Mouse (Mus musculus) left cerebral cortex, postnatal 4 days (tissue): ENCODE data around the gene Gria1. TPM values are rescaled to one million over a fixed set of nuclear protein-coding genes. Genes with fewer than 3 reads are reported as not detected.

ENCODE experiments used
- DNase-seq: peaks from one replicate; pipeline ENCODE4 v3.0.0-alpha.2; 2022
- intact Hi-C: fragments of 180-260 bp; cut with DNase I; formaldehyde crosslinking; loops from one replicate; pipeline ENCODE4 v1.15.1; 2025
- total RNA-seq, 2 experiments: library from RNA; stranded (reverse); gene quantifications; 2 replicates each; pipeline ENCODE4 v1.2.3; 2021

The Gria1 gene
- total RNA-seq, 2 experiments from 2014 or later: 146 to 178 TPM

DNA sequence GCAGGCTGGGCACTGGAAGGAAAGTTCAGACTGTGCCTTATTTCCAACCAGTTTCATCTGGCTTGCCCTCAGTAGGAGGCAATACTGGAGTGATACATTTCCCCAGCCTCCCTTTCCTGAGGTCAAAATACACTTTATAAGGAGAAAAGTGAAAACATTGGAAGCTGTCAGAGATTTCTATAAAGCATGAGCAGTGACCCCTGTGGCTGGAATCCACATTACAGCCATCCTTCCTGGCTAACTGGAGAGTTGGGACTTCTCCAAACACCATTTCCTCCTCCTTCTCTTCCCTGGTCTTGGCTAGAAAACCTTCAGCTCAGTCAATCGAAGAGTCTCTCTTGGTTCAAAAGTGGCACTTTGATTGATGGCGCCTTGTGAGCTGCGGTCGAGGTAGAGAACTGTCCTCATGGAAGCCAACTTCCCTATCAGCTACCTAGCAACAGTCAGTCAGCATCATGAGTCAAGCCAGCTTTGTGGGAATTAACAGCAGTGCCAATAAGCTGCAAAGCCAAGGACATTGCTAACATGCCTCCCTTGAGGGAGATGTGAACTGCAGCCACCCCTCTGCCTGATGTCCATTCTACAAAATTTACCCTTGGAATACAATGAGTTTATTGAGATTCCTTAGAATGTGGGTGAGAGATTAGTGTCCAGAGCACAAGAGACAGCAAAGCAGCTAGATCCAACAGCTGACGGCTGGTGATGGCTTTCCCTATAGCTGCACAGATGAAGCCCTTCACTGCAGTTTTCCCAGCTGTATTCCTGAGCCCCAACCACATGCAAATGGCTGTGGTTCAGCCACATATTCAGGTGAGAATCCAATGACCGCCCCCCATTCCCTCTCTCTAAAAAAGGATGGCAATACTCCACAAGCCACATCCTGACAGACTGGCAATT is 40.7 kb downstream of the Gria1 start:
- peak; percentile 48 for DNase-seq
- intact Hi-C loops: no loop called here

DNA sequence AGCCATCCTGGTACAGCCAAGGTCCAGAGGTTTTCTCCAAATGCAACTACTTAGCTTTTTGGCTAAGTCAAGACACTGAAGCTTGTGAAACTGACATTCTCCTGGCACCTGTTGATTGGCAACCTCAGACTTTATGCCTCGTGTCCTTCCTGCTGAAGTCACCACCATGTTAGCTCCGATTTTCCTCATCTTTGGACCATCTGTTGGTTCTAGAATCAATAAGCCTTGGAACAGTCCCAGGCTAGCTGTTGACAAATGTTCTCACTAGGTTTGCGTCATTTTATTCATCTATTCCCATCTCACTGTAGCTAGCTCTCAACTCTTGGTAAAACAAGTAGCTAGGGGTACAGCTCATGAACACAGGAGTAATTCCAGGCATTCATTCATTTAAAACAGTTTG is 51.3 kb downstream of the Gria1 start:
- no peak for DNase-seq

DNA sequence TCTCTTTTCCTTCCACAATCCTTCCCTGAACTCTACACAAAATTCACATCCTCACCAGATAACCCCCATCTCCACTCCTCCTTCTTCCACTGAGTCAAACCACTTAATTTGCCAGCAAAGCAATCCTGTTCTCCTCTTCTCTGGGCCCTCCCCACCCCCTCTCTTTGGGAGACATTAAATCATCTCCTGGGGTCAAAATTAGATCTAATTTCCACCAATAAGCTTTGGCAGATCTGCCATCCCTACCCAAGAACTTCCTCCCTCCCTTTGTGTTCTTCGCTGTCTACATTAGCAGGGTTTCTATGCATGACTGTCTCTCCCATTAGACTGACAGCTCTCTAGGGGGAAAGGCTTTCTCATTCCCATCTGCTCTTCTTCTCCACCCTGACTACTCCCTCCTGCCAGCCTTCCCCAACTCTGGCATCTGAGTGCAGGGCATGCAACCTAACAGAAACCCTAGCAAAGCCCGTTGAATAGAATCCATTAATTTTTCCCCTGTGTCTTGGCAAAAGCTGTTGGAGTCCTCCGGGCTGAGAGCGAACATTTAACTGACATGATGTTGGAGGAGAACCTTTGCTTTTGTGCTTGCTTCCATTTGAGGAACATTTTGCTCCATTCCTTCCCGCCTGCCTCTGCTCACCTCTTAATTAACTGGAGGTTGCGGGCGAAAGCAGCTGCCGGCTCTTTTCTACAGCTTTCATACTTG is 59.2 kb downstream of the Gria1 start:
- intact Hi-C loops: no loop called here
- DNase-seq: peak; percentile 62

More for the DNA sequence above, 51.3 kb downstream of the Gria1 start:
- intact Hi-C loops: no loop called here

DNA sequence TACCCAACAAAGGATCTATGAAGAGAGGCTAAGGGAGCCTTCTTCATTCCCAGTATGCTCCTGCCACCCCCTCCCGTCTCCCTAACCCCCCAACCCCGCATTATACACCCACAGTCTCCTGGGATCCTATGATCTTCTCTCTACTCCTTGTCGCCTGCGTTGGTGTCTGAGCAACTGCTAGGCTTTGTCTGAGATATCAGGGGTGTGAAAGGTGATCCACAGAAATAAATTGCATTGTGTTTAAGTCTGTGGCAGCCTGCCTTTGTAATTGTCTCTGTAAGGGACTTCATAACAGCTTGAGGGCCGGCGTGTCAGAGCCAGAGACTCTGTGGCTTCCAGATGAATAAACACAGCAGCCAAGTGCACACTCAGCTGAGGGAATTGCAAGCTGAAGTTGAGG is 61.0 kb downstream of the Gria1 start:
- intact Hi-C loops: no loop called here
- DNase-seq: peak; percentile 6

DNA sequence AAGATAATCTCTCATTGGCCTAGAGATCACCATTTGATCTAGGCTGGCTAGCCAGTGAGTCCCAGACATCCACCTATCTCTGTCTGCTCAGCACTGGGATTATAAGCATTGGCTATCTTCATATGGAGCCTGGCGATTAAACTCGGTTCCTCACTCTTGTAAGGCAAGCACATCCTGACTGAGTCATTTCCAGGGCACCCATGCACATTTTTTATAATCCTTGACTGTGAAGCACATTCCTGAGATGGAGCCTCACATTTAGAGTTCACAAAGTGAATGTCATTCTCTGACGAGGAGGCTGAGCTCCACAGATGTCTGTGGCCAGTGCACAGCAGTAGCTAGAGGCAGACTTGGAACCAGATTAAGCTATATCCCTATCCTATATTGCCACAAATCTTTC is 68.2 kb downstream of the Gria1 start:
- DNase-seq: no peak
- intact Hi-C loops: no loop called here

DNA sequence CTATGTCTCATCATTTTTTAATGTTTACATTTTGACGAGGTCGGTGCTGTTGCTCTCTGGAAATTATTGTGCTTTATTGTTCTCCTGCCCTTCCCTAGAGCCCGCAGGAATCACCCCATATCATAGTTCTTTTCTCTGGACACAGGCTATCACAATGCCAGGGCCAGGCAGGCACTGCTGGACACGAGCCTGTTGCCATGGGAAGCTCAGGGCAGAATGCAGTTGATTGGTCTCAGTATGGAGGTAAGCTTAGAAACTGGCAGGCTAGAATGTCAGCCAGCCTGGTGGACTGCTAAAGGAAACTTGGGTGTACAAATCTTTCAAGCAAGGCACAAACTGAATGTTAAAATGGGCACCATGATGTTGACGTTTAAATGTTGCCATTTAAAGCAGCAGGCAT is 78.3 kb downstream of the Gria1 start:
- peak; percentile 75 for DNase-seq
- intact Hi-C loops: no loop called here

DNA sequence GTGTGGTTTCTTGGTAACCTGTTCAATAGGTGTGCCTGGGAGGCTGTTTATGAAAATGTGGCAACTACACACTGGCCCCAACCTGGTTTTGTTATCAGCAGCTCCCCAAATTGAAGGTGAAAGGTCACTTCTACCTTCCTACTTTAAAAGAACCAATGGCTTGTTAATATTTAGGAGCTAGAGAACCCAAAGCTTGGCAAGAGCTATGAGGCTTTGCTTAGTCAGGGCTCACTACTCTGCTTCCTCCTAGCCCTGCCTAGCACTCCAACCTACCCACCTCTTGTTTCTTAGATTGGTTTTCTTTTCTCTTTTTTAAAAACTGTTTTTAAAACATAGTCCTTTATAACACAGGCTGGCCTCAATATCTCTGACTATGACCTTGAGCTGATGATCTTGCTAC is 79.5 kb downstream of the Gria1 start:
- intact Hi-C loops: no loop called here
- no peak for DNase-seq

DNA sequence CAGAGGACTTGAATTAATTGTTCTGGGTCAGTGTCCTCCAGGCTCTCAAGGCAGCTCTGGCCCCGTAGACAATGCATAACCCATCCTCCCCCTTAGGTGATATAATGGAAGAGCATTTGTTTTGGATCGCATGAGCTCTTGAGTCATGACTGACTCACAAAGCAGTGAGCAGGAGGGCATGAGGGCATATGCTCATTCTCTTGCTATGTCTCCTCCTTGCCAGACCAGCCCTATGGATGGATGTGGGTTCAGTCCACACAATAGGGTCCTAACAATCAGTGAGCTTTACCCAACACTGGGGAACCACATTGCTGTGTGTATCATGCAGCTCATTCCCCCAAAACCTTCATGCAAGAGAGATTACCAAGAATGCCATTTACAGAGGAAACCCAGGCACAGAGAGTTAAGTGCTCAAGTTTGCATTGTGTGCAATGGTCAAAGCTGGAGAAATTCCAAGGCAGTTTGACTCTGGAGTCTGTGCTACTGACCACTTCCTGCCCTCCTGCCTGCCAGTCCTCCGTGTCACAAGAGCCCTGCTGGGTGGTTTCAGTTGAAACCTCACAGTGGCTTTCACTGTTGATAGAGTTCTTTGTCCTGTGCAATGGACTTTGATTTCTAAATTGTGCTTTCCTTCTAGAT is 80.2 kb downstream of the Gria1 start:
- DNase-seq: no peak
- intact Hi-C loops: no loop called here

DNA sequence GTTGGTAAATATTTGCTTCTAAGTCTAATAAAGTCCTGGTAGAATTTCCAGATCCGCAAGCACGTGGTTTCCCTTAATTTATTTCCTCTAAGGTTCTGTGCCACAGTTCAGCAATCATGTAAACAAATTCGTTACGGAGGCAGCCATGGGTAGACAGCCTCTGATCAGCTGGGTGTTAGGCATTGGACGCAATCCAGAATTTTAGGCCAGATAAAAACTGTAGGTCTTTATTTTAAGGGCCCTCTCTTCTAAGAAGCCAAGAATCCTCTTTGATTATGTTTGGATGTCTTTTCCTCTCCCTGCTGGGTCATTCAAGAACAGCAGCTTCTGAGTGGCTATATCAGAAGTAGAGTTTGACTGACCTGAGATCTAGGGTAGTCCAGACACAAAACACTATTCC is 89.3 kb downstream of the Gria1 start:
- DNase-seq: no peak
- intact Hi-C loops: no loop called here

DNA sequence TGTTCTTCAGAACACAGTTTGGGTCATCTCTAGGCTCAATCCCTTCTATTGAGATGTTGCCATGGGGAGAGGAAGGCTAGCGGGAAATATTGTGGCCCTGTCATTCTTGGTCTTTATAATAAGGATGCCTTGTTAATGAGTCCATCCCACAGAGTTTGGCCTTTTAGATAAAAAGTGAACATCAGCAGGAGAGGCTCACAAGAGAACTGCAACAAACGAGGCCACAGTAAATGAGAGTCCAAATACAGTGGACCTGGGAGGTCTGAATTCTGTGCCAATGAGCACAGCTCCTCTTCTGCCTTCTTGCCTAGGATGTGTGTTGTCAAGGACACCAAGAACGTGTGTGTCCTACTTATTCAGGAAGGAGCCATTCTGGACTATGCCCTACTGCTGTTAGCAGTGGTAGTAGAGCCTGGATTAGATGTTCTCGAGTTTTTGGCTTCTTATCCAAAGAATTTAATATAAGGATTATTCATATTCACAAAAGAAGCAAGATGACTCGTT is 92.6 kb downstream of the Gria1 start:
- no peak for DNase-seq

DNA sequence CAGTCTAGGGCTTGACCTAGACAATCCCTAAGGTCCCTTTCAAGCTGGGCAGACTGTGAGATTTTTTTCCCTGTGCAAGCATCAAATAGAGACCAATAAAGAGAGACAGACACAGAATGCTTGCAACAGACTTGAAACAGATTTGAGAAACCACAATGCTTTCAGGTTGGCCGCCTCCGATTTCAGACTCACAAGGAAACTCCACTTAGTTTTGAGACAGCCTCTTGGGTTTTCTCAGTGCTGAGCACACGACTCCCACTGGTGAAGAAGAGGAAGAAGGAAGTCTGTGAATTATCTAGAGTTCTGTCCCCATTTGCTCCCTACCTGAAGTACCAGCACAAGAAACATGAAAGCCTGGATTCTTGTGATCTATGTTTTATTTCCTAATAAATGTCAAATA is 94.5 kb downstream of the Gria1 start:
- intact Hi-C loops: no loop called here
- no peak for DNase-seq

More for the DNA sequence above, 92.6 kb downstream of the Gria1 start:
- intact Hi-C loops: no loop called here

DNA sequence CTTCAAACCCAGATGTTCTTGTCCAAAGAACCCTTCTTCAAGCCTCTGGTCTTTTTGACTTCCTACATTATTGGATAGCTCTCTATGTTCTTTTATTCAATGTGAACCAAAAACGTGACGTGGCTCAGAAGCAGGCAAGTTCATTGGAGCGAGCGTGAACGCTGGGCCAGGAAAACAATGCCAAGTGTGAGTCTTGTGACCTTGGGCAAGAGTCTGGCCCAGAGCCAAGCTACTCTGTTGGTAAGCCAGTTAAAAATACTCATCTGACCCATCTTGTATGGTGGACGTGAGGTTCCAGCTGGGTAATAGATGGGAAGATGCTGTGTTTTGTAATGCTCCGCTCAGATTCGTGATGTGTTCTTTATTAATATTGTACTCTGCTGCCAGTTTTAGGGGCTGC is 101.2 kb downstream of the Gria1 start:
- DNase-seq: peak; percentile 78
- intact Hi-C loops: no loop called here

DNA sequence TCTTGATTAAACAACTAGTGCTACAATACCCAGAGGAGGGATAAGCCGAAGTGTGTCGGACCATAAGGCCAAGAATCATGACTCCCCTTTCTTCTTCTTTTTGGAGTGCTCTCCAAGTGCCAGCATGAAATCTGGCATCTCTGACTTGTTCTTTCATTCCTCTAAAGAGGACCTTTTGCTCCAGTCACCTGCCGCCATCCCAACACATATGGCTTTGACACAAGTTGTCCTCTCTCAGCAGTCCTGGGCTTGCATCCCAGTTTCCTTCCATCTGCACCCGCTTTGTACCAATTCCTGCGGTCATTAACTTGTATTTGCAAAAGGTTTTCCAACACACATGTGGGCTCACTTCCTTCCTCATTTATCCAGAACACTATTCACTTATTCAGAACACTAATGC is 103.2 kb downstream of the Gria1 start:
- intact Hi-C loops: no loop called here
- peak; percentile 61 for DNase-seq

DNA sequence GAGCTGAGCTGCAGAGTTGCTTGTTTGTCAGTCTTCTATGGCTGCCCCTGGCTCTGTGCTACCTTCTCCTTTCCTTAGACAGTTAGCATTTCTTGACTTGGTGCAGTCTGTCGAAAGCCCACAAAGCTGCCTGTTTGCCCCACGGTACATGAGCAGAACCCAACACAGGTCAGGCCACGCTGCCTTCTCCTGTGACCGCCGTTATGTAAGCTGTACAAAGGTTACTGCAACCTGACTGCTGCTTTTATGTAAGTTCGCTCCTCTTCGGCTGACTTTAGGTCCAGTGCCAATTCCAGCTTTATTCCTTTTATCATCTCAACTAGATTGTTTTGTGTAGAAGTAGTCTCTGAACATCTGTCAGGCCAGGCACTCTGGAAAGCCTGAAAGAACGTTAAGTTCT is 115.9 kb downstream of the Gria1 start:
- no peak for DNase-seq
- intact Hi-C loops: no loop called here

DNA sequence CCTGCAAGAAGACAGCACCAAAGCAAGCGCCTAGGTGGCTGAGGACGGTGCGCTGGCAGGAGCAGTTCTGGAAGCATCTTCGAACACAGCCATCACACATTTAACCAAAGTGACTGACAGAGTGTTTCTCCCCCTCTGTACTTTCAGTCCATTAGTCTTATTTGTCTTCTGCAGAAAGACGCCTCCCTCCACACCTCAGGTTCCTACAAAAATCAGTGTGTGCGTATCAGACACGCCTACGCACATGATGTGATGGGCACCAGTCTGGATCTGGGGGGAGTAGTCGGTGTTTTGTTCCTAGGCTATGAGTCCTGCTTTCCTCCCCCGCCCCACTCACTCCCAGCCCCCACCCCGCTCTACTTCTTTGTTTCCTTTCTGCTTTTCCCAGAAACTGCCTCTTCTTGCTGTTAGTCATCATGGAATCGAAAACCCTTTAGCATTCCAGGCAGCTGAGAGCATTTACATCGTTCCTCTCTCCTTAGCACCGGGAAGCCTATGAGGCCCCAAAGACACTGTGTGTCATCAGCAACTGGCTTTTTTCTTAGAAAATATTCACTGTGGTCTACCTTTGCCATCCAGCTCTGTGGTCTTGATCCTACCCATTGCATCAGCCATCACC is 129.1 kb downstream of the Gria1 start:
- no peak for DNase-seq
- intact Hi-C loops: no loop called here

DNA sequence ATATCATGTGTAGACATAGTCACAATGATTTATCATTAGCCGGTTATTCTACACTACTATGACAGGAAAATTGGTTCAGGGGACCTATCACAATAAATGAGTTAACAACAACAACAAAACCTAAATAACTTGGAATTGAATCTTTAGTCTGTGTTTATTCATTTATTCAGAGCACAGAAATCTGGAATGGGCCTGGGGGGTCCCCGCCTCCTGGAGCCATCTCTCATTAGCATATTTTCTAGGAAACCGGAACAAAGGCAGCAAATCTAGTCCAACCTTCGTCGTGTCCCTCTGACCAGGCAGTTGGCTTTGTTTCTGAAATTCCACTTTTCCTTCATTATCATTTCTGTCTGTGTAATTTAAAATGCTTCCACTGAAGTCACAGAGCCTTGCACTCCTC is 132.5 kb downstream of the Gria1 start:
- DNase-seq: no peak
- intact Hi-C loops: no loop called here

DNA sequence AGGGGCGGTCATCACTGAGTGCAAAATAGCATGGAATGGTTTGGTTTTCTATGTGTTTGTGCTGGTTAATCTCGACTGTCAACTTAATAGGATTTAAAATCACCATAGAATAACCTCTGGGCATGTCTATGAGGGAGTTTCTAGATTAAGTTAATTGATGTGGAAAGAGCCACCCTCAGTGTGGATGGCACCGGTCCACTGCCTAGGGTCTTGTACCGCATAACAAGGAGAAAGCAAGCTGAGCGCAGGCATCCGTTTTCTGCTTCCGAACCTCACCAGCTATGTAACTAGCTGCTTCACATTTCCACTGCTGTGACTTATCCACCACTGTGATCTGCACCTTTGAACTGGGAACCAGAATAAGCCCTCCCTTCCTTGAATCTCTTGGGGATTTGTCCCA is 134.0 kb downstream of the Gria1 start:
- peak; percentile 70 for DNase-seq
- intact Hi-C loops: no loop called here

DNA sequence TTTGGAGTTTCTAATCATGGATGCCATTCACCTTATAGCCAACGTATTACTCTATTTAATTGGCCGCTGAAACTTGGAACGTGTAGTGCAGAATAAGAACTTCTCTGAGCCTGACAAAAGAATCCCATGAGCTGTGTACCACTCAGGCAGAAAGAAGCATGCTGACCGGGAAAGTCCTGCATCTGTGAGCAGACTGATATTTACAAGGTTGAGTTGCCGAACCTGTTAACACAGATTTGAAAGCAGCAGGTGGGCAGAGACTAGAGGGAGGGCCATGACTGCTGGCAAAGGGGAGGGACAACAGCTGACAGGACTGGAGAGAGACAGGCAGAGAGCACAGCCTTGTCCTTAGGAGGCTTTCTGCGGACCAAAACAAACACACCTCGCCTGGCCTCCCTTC is 134.5 kb downstream of the Gria1 start:
- intact Hi-C loops: no loop called here

DNA sequence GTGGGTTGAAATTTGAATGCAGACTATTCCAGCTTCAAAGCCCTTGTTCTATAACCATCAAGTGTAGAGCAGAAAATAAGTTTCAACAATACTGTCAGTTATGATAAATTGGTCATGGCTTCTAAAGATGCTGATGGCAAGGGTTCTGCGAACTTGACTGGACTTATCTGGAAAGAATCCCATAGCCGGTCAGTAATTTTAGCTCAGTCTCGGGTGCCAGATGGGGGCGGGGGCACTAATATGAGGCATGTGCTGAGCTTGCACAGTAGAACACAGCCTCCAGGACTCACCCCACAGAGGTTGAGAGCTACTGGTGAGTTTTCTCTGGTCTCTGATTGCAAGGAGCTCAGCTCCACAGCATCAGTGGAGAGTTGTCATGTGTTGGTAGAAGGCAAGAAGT is 140.5 kb downstream of the Gria1 start:
- DNase-seq: no peak
- intact Hi-C loops: no loop called here

More for the DNA sequence above, 134.5 kb downstream of the Gria1 start:
- peak; percentile 83 for DNase-seq

DNA sequence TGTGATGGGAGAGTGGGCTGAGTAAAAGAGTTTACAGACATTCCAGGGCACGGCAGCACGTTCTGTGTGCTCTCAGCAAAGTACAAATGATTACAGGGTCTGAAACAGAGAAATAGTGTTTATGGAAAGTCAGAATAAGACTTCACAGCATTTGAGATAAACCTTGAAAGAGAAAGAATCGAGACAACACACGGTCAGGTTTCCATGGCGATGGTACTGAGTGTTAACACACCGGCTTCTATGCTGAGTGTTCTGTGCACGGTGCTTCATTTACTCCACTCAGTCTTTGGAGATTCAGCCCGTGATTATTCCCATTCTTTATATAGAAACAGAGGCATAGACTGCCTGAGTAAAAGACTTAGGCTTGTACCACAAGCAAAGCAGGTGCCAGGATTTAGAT is 143.8 kb downstream of the Gria1 start:
- intact Hi-C loops: no loop called here
- no peak for DNase-seq

DNA sequence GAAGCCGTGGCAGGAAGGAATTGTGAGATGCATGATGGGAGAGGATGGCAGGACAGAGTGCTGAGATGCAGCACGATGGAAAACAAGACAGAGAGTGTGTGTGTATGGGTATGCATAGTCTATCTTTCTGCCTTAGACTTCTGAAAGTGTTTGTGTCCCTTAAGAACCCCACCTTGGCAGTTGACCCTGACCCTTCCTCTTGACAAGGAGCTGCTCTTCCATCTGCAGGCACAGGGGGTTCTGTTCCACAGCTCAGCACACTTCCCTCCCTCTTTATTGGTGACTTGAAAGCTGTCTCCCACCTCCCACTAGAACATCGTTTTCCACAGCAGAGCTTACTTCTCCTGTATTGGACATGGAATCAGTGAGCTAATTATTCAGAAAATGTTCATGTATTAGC is 148.2 kb downstream of the Gria1 start:
- DNase-seq: no peak
- intact Hi-C loops: no loop called here
